Mouse (Mus musculus): ENCODE measurements around the gene Rnf7.

DNA sequence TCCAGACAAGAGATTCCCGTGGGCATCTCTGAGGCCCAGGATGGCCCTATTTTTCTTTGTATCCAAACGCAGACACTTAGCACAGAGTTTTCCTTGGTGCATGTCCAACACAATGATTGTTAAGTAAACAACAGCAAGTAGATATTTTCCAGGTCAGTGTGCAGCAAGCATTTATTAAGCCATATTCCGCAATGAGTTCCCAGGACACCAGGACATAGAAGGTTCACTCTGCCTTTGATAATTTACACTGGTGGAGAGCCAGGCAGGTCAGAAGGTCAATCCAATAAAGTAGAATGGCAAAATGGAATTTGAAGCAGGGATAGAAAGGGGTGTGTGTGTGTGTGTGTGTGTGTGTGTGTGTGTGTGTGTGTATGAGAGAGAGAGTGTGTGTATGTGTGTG lies 47.4 kb downstream of the Rnf7 start:
- TF ChIP-seq POU5F1 (IDR thresholded peaks at IDR 0.05; ENCODE audit: borderline replicate concordance, low read length) (no peak), CTCF (conservative IDR thresholded peaks at IDR 0.05; ENCODE audit: low read length) (no peak), NANOG (IDR thresholded peaks at IDR 0.05; ENCODE audit: borderline replicate concordance, low read length) (no peak)
